Mouse (Mus musculus) intestine, embryonic 14.5 days (tissue): Measurements from ENCODE around the gene Lyzl4. TPM values are rescaled to one million over a fixed set of nuclear protein-coding genes. Genes with fewer than 3 reads are reported as not detected.

Experiments
- ATAC-seq: fragments of 200-750 bp; cut with Nextera tagmentation; replicated peaks from 2 replicates; pipeline ENCODE4 v1.8.0; 2017; ENCODE audit warnings: low read depth, moderate number of reproducible peaks, moderate TSS enrichment, moderate library complexity; ENCODE audit not compliant: low FRiP score, low TSS enrichment
- DNase-seq: peaks from one replicate; pipeline ENCODE4 v3.0.0-alpha.2; 2018; ENCODE audit warnings: low spot score
- H3K27ac ChIP-seq: fragments of 300-500 bp; sonication (generic); 2 replicates; pipeline ENCODE4 v1.5.1; 2014; ENCODE audit warnings: low read depth, mild to moderate bottlenecking, control low read depth
- H3K27me3 ChIP-seq: fragments of 300-500 bp; sonication (generic); replicated peaks from 2 replicates; pipeline ENCODE4 v1.6.1; 2014; ENCODE audit warnings: low read length, control low read depth; ENCODE audit not compliant: control insufficient read depth, insufficient read depth
- H3K36me3 ChIP-seq: fragments of 300-500 bp; sonication (generic); 2 replicates; pipeline ENCODE4 v1.6.1; 2014; ENCODE audit warnings: low read length, control low read depth; ENCODE audit not compliant: control insufficient read depth, insufficient read depth
- H3K4me1 ChIP-seq: fragments of 300-500 bp; sonication (generic); replicated peaks from 2 replicates; pipeline ENCODE4 v1.6.1; 2014; ENCODE audit warnings: low read length, control low read depth, mixed read lengths; ENCODE audit not compliant: control insufficient read depth, insufficient read depth
- H3K4me2 ChIP-seq: fragments of 300-500 bp; sonication (generic); 2 replicates; pipeline ENCODE4 v1.6.1; 2014; ENCODE audit warnings: low read length
- H3K4me3 ChIP-seq: fragments of 300-500 bp; sonication (generic); 2 replicates; pipeline ENCODE4 v1.5.1; 2014; ENCODE audit warnings: low read depth, low read length, control low read depth, mixed read lengths
- H3K9ac ChIP-seq: fragments of 300-500 bp; sonication (generic); 2 replicates; pipeline ENCODE4 v1.6.1; 2014; ENCODE audit warnings: mild to moderate bottlenecking, low read length
- H3K9me3 ChIP-seq: fragments of 300-500 bp; sonication (generic); 2 replicates; pipeline ENCODE4 v1.6.1; 2016; ENCODE audit warnings: low read length, control low read depth; ENCODE audit not compliant: control insufficient read depth
- WGBS: fragments of 180-500 bp; shearing (Covaris S2); extraction: QIAGEN DNeasy Blood & Tissue Kit; methylation state at CpG from one replicate; pipeline ENCODE4 v1.1.7; 2014; 5-methylcytosine and 5-hydroxymethylcytosine counted together
- polyA plus RNA-seq: library from polyadenylated mRNA; unstranded; fragments of >200 nt; fragmentation: Nextera tagmentation; extraction: Ambion mirVana; gene quantifications from 2 replicates; pipeline ENCODE4 v1.2.1, GENCODE M21; 2014

Lyzl4 gene
- polyA plus RNA-seq, 1 experiment from 2014 or later = not detected

GRCm38 (mm10) chr9:121619441-121619840 is 22.5 kb downstream of the Lyzl4 start:
- H3K4me2 ChIP-seq = no peak overlapping the region
- DNase-seq = no peak
- ATAC-seq = no peak
- H3K27me3 ChIP-seq = no peaks in the 10 kb centered on the region
- H3K9ac ChIP-seq = no peak overlapping the region
- no peak overlapping the region for H3K4me3 ChIP-seq
- WGBS = 31% methylated on average over 7 of the region's 7 CpGs
- no peaks in the 10 kb centered on the region for H3K4me1 ChIP-seq
- H3K9me3 ChIP-seq = no peaks in the 10 kb centered on the region
- H3K27ac ChIP-seq = no peak overlapping the region
- no peaks in the 10 kb centered on the region for H3K36me3 ChIP-seq

GRCm38 (mm10) chr9:121616471-121616870 is 25.4 kb downstream of the Lyzl4 start:
- Histone ChIP-seq H3K9me3 (no peaks in the 10 kb centered on the region), H3K36me3 (no peaks in the 10 kb centered on the region), H3K4me1 (no peaks in the 10 kb centered on the region), H3K9ac (no peak overlapping the region), H3K27ac (no peak overlapping the region), H3K4me3 (no peak overlapping the region), H3K4me2 (no peak overlapping the region), H3K27me3 (no peaks in the 10 kb centered on the region)
- no peak; the same call in 1 of the 2 replicates for ATAC-seq
- WGBS = 39% methylated on average over 3 of the region's 3 CpGs
- no peak for DNase-seq

GRCm38 (mm10) chr9:121614241-121614757 is 27.6 kb downstream of the Lyzl4 start:
- Histone ChIP-seq H3K9ac (no peak overlapping the region), H3K27me3 (no peaks in the 10 kb centered on the region), H3K4me3 (no peak overlapping the region), H3K27ac (no peak overlapping the region), H3K9me3 (0 out of 2 replicates have a peak, but pooled peaks cover 2% of the 10 kb centered on the region), H3K4me1 (no peaks in the 10 kb centered on the region), H3K4me2 (no peak overlapping the region), H3K36me3 (no peaks in the 10 kb centered on the region)
- no peak for DNase-seq
- ATAC-seq = no peak

- WGBS = 31% methylated on average over 5 of the region's 5 CpGs
- Histone ChIP-seq H3K27me3 (no peaks in the 10 kb centered on the region), H3K9me3 (0 out of 2 replicates have a peak, but pooled peaks cover 2% of the 10 kb centered on the region), H3K4me2 (no peak overlapping the region), H3K4me3 (no peak overlapping the region), H3K9ac (no peak overlapping the region), H3K27ac (no peak overlapping the region), H3K4me1 (no peaks in the 10 kb centered on the region), H3K36me3 (no peaks in the 10 kb centered on the region)
- ATAC-seq = no peak
- DNase-seq = no peak
Measured at GRCm38 (mm10) chr9:121613192-121613591, 28.7 kb downstream of the Lyzl4 start.

- H3K4me2 ChIP-seq = no peak overlapping the region
- H3K4me3 ChIP-seq = no peak overlapping the region
- H3K27ac ChIP-seq = no peak overlapping the region
- DNase-seq (no peak), ATAC-seq (no peak)
- WGBS = 70% methylated on average over 6 of the region's 6 CpGs
- no peaks in the 10 kb centered on the region for H3K27me3 ChIP-seq
- H3K9me3 ChIP-seq = 0 out of 2 replicates have a peak, but pooled peaks cover 2% of the 10 kb centered on the region
- H3K9ac ChIP-seq = no peak overlapping the region
- no peaks in the 10 kb centered on the region for H3K4me1 ChIP-seq
- no peaks in the 10 kb centered on the region for H3K36me3 ChIP-seq
Measured at GRCm38 (mm10) chr9:121609381-121609780, 32.5 kb downstream of the Lyzl4 start.

GRCm38 (mm10) chr9:121606498-121607096 is 35.3 kb downstream of the Lyzl4 start:
- H3K9me3 ChIP-seq = 0 out of 2 replicates have a peak, but pooled peaks cover 2% of the 10 kb centered on the region
- no peak overlapping the region for H3K27ac ChIP-seq
- H3K9ac ChIP-seq = no peak overlapping the region
- no peaks in the 10 kb centered on the region for H3K27me3 ChIP-seq
- no peak for DNase-seq
- no peak overlapping the region for H3K4me2 ChIP-seq
- H3K36me3 ChIP-seq = no peaks in the 10 kb centered on the region
- WGBS = 59% methylated on average over 1 of the region's 1 CpGs
- ATAC-seq = 0 out of 2 replicates have a peak, but pooled peaks have one; percentile 25
- H3K4me3 ChIP-seq = no peak overlapping the region
- H3K4me1 ChIP-seq = no peaks in the 10 kb centered on the region

GRCm38 (mm10) chr9:121605414-121606278 is 36.2 kb downstream of the Lyzl4 start:
- Histone ChIP-seq H3K4me2 (no peak overlapping the region), H3K27me3 (no peaks in the 10 kb centered on the region), H3K4me1 (no peaks in the 10 kb centered on the region; the same call in 1 of the 2 replicates), H3K27ac (no peak overlapping the region), H3K36me3 (no peaks in the 10 kb centered on the region), H3K4me3 (no peak overlapping the region), H3K9ac (no peak overlapping the region), H3K9me3 (no peaks in the 10 kb centered on the region)
- DNase-seq (peak; percentile 91), ATAC-seq (peak; percentile 51)
- 65% methylated on average over 12 of the region's 12 CpGs for WGBS

- Histone ChIP-seq H3K4me3 (no peak overlapping the region), H3K9ac (no peak overlapping the region), H3K9me3 (no peaks in the 10 kb centered on the region), H3K4me1 (no peaks in the 10 kb centered on the region; the same call in 1 of the 2 replicates), H3K36me3 (no peaks in the 10 kb centered on the region), H3K27ac (no peak overlapping the region), H3K4me2 (no peak overlapping the region), H3K27me3 (no peaks in the 10 kb centered on the region)
- DNase-seq = no peak
- no peak for ATAC-seq
- WGBS = 76% methylated on average over 2 of the region's 2 CpGs
Measured at GRCm38 (mm10) chr9:121602381-121602780, 39.5 kb downstream of the Lyzl4 start.
